Mouse (Mus musculus): ENCODE measurements around the gene Scin.
"Not testable (repeated sequence)": the region's sequence is repeated elsewhere in the genome, so short reads cannot be mapped to it uniquely, and the experiment has no call there.

The Scin gene

GRCm38 (mm10) chr12:40133573-40134271 is at the start of gene Scin:
Gene Scin, minus strand, starts transcription at chr12:40134228.
- no peak for DNase-seq (ENCODE audit: extremely low spot score, low read depth, low spot score)

GRCm38 (mm10) chr12:40177089-40177488 is 43.1 kb upstream of the Scin start:
- no peak for DNase-seq (ENCODE audit: extremely low spot score, low read depth, low spot score)

DNA sequence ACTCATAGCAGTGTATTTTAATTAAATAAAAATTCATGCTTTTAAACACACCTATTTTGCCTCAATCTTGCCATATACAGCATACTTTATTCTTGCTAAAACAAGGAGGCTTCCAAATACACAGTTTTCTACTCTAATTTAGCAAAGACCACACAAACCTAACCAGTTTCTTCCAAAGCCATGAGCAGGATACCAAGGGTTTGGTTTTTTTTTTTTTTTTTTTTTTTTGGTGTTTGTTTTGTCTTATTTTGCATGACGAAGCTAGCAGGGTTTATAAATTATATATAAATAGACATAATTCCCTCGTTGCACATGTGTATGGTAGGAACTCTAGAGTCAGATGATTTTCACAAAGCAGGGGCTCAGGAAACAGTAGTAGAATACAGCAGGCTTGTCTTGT is 42.1 kb upstream of the Scin start:
- no peak for DNase-seq (ENCODE audit: extremely low spot score, low read depth, low spot score)

DNA sequence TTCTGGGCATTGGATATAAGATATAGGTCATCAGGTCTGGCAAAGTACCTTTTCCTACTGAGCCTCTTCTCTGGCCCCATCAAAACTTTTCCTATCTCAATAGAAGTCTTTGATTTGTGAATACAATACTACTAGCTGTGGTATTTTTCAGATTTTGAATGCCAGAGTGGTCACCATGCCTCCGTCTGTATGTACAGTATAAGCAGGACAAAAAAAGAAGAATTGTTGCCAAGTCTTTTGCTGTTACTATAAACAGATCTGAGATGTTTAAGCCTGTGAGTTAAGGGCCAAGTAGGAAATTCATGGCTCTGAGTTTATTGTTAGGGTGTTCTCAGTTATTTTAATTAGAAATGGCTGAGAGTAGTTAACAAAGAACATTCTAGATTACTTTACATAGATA is 41.1 kb upstream of the Scin start:
- DNase-seq (ENCODE audit: extremely low spot score, low read depth, low spot score): not testable (repeated sequence)

- DNase-seq (ENCODE audit: extremely low spot score, low read depth, low spot score): no peak
These were observed 37.6 kb upstream of the Scin start for GRCm38 (mm10) chr12:40171637-40172036.

GRCm38 (mm10) chr12:40169675-40170074 is 35.6 kb upstream of the Scin start:
- DNase-seq (ENCODE audit: extremely low spot score, low read depth, low spot score): no peak

GRCm38 (mm10) chr12:40164621-40165020 is 30.6 kb upstream of the Scin start:
- peak; percentile 28 for DNase-seq (ENCODE audit: extremely low spot score, low read depth, low spot score)

- DNase-seq (ENCODE audit: extremely low spot score, low read depth, low spot score): no peak
These were observed 26.7 kb upstream of the Scin start for GRCm38 (mm10) chr12:40160777-40161176.

DNA sequence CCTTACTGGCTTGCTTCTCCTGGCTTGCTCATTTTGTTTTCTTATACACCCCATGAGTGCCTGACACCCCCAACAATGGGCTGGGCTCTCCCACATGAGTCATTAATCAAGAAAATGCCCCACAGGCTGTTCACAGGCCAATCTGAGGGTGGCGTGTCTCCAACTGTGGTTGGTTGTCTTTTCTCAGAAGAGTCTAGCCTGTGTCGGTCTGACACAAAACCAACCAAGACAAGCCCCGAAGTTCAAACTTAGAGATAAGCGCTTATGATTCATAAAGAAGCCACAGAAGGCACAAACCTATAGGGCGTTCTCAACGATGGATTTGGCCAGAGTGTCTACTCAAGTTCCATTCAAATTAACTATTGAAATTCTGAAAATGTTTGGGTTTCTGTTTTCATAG is 20.2 kb upstream of the Scin start:
- no peak for DNase-seq (ENCODE audit: extremely low spot score, low read depth, low spot score)

- DNase-seq (ENCODE audit: extremely low spot score, low read depth, low spot score): no peak
These were observed 18.5 kb upstream of the Scin start for GRCm38 (mm10) chr12:40152353-40153069.

GRCm38 (mm10) chr12:40147319-40147718 is 13.3 kb upstream of the Scin start:
- no peak for DNase-seq (ENCODE audit: extremely low spot score, low read depth, low spot score)

GRCm38 (mm10) chr12:40146510-40146909 is 12.5 kb upstream of the Scin start:
- no peak for DNase-seq (ENCODE audit: extremely low spot score, low read depth, low spot score)

- DNase-seq (ENCODE audit: extremely low spot score, low read depth, low spot score): no peak
These were observed 6.7 kb upstream of the Scin start for GRCm38 (mm10) chr12:40140706-40141105.

GRCm38 (mm10) chr12:40139484-40140245 is 5.6 kb upstream of the Scin start:
- DNase-seq (ENCODE audit: extremely low spot score, low read depth, low spot score): no peak

GRCm38 (mm10) chr12:40134529-40134928 is 501 bp upstream of the Scin start:
- no peak for DNase-seq (ENCODE audit: extremely low spot score, low read depth, low spot score)

GRCm38 (mm10) chr12:40133194-40133572 is 845 bp downstream of the Scin start:
- no peak for DNase-seq (ENCODE audit: extremely low spot score, low read depth, low spot score)

GRCm38 (mm10) chr12:40118872-40119271 is 15.2 kb downstream of the Scin start:
- DNase-seq (ENCODE audit: extremely low spot score, low read depth, low spot score): no peak

DNA sequence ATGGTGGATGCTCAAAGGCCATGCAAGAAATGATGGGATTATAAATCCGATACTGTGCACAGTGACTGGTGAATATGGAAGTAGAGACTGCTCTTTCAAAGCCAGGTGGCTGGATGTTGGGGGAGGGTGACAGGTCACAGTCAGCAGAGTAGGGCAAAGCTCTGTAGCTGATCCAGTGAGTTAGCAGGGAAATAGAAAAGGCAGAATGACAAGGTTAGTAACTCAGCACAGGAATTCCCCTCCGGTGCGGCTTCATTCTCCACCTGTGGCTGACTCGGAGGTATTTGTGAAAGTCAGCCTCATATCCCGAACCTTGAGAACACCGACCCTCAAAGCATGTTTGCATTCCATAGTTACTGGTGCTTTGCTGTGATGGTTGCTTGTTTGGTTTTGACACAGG is 17.0 kb downstream of the Scin start:
- DNase-seq (ENCODE audit: extremely low spot score, low read depth, low spot score): no peak

- DNase-seq (ENCODE audit: extremely low spot score, low read depth, low spot score): no peak
These were observed 17.8 kb downstream of the Scin start for GRCm38 (mm10) chr12:40116214-40116613.

- no peak for DNase-seq (ENCODE audit: extremely low spot score, low read depth, low spot score)
These were observed 19.1 kb downstream of the Scin start for GRCm38 (mm10) chr12:40114883-40115282.

GRCm38 (mm10) chr12:40114020-40114419 is 20.0 kb downstream of the Scin start:
- no peak for DNase-seq (ENCODE audit: extremely low spot score, low read depth, low spot score)

DNA sequence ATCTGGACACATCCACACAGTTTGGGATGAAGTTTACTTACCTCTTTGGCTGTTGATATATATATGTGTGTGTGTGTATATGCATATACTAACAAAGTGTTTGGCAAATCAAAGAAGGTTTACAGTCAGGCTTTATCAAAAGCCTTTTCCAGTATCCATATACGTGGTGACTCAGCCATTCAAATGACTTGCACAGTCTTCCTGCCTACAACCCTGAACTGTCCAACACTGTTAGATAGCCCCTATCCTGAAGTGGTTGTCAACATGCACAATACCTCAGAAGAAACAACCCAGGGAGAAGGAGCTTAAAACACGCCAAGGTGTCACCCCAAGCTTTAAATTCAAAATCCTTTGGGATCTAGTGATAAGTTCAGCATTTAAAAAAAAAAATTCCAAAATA is 20.4 kb downstream of the Scin start:
- no peak for DNase-seq (ENCODE audit: extremely low spot score, low read depth, low spot score)

Data from hindlimb bud, embryonic 11.5 days (tissue).